Mouse (Mus musculus): ENCODE results near the gene Plau.

The Plau gene

GRCm38 (mm10) chr14:20844671-20845576, 8.5 kb downstream of the Plau start:
- no peak for DNase-seq (ENCODE audit: low spot score)

DNA sequence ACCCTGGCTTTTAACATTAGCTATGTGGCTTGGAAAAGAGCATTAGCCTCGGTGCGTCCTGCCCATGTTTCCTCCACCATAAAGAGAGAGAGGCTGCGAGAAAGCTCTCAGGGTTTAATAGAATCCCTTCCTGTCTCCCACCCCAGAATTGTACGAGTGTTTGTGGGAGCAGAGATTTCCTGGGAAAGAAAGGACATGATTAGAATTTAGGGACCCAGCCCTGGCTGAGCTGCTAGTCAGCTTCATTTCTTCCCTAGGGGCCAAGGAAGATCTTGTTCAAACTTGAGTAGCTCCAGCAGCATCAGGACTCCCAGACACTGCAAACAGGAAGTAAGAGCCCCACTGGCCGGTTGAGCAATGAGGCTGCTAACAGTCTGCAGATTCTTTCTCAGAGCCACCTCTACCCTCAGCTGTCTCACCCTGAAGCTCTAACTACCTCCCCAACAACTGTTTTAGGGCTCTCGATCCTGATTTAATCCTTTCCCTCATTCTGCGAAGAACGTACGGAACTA, 9.2 kb downstream of the Plau start:
- DNase-seq (ENCODE audit: low spot score), result peak; percentile 56

- DNase-seq (ENCODE audit: low spot score), result no peak
Observed at GRCm38 (mm10) chr14:20846214-20846613, 9.8 kb downstream of the Plau start.

DNA sequence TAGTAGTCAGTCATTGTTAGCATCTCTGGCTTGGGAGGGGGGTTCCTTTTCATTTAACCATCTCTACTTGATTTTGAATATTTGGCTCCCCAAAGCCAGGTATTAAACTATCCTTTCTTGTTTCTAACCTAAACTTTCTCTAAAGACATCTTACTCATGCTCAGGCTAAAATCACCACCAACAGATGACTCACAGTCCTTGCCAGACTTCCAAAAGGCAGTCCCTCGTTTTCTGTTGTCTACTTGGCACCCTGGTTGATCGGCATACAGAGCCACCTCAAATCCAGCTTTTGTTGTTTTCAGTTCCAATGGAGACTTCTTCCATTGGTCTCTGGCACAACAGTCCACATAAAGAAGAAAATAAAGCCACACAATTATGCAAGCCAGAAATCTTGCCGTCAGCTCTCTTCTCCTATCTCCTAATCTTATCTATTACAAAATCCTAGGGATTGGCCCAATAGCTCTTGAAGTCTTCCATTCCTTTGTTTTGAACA, 11.2 kb downstream of the Plau start:
- DNase-seq (ENCODE audit: low spot score), result no peak

DNA sequence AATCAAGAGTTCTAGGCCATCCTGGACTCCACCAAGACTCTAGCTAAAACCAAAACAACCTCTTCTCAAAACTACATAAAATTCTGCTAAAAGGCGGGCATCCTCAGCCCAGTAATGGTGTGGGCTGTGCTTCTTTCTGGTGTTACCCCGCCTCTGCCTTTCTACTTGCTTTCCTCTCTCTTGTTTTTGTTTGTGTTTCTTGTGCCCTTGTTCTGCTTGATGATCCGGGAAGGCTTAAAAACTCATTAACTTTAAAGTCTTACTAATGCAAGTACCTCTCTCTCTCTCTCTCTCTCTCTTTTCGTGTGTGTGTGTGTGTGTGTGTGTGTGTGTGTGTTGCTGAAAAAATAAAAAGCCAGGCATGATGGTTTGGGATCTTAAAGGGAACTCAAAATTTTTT, 13.3 kb downstream of the Plau start:
- no peak for DNase-seq (ENCODE audit: low spot score)

DNA sequence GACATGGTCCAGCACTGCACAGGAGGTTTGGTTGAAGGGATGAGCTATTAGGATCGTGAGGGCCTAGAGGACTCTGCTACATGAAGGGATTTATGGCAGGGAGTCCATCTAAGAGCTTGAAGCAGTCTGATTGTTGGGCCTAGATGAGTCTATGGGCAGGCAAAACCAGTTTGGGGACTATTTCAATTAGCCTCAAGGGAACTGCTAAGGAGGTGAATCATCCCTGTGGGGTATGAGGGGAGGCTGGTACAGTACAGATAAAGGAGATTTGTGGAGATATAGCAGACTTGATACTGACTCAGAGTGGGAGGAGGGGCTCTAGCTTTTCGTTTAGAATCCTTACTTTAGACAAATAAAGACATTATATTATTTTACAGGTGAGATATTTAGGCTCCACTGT, 14.0 kb downstream of the Plau start:
- no peak for DNase-seq (ENCODE audit: low spot score)

DNA sequence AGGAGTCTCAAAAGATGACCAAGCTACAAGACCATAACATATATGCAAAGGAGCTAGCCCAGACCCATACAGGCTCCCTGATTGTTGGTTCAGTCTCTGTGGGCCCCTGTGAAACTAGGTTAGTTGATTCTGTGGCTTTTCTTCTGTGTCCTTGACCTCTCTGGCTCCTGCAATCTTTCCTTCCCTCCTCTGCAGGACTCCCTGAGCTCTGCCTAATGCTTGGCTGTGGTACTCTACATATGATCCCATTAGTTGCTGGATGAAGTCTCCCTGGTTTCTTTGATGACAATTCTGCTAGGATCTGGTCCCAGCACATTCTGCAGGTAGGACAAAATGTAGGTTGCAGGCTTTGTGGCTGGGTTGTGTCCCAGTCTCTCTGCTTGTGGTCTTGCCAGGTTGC, 15.3 kb downstream of the Plau start:
- no peak for DNase-seq (ENCODE audit: low spot score)

DNA sequence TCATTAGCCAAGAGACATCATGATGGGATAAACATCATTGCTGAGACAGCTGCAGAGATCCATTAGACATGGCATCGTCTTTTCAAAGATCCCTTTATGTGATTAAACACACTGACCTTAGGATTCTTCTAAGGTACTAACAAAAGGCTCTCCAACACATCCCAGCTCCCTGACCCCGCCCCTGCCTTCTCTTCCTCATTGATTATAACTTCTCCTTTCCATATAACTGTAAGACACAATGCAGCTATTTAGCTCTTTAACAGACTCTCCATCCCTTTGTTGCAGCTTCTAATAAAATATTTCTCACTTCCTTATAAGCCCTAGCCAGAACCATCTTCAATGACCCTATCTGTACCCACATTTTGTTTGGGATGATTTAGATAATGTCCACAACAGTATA, 24.7 kb downstream of the Plau start:
- DNase-seq (ENCODE audit: low spot score), result no peak

- no peak for DNase-seq (ENCODE audit: low spot score)
Observed at GRCm38 (mm10) chr14:20861559-20861958, 25.1 kb downstream of the Plau start.

- DNase-seq (ENCODE audit: low spot score), result no peak
Observed at GRCm38 (mm10) chr14:20863306-20864065, 27.0 kb downstream of the Plau start.

DNA sequence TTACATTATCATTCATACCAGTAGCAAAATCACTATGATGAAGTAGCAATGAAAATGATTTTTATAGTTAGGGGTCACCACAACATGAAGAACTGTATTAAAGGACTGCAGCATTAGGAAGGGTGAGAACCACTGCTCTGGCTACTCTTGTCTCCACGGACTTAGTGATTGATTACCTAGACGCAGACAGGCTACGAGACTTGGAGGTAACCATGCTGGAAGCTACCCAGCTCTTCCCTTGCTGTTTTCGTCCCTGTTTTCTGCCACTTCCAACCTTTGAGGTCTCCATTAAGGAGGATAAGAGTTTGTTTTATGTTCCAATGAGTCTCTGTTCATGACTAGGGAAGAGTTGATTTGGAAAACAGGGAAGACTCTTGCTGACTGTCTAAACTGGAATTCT, 27.7 kb downstream of the Plau start:
- DNase-seq (ENCODE audit: low spot score), result no peak

GRCm38 (mm10) chr14:20865604-20866003, 29.1 kb downstream of the Plau start:
- no peak for DNase-seq (ENCODE audit: low spot score)

GRCm38 (mm10) chr14:20866365-20866764, 29.9 kb downstream of the Plau start:
- no peak for DNase-seq (ENCODE audit: low spot score)

DNA sequence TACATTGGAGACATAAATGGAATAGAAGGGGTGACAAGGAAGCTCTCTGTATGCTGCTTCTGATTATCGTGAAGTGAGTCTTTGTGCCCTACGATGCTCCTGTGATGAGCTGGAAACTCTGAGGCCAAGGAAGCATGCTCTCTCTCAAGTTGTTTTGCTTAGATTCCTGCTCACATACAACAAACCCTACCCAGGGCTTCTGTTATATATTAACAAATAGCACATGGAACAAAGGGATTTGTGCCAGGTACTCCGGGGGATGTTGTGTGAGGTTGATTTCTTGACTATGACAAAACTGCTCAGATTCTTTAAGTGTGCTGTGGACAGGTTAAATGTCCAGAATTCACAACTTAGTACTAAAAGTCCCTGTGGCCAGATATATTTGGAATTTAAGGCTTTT, 33.6 kb downstream of the Plau start:
- no peak for DNase-seq (ENCODE audit: low spot score)

DNA sequence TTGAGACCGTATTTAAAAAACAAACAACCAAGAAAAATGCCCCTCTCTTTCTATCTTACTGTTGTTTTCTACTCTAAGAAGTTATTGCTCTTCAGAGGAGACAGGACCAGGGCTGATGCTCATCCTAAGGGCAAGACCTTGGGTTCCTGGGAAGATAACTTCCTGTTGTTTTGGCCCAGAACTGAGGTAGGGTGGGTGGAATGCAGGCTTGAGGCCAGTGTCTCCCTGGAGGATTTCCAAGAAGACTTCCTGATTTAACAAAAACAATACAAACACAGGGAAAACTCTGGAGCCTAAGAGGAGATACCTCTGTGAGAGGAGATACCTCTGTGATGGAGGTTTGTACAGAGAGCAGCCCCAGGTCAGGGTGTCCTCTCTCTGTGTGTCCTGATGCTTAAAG, 35.0 kb downstream of the Plau start:
- no peak for DNase-seq (ENCODE audit: low spot score)

DNA sequence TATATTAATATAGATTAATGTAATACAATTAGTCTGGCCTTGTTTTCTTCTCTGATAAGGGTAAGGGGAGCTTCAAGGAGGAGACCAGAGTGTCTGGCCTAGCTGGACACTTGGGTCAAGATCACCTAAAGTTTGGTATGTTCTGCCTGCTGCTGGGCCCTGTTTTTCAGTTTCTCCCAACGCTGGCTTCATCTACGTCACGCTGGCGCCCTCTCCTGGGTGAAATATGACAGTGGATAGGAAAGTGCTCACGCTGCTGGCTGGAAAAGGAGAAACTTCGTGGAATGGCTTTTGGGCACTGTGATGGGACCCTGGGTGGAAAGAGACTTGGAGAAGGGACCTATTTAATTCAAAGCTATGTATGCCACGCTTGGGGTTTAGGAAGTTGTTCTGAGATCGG, 36.8 kb downstream of the Plau start:
- peak; percentile 91 for DNase-seq (ENCODE audit: low spot score)

GRCm38 (mm10) chr14:20873931-20874330, 37.5 kb downstream of the Plau start:
- DNase-seq (ENCODE audit: low spot score), result no peak

- no peak for DNase-seq (ENCODE audit: low spot score)
Observed at GRCm38 (mm10) chr14:20884691-20885090, 48.2 kb downstream of the Plau start.

DNA sequence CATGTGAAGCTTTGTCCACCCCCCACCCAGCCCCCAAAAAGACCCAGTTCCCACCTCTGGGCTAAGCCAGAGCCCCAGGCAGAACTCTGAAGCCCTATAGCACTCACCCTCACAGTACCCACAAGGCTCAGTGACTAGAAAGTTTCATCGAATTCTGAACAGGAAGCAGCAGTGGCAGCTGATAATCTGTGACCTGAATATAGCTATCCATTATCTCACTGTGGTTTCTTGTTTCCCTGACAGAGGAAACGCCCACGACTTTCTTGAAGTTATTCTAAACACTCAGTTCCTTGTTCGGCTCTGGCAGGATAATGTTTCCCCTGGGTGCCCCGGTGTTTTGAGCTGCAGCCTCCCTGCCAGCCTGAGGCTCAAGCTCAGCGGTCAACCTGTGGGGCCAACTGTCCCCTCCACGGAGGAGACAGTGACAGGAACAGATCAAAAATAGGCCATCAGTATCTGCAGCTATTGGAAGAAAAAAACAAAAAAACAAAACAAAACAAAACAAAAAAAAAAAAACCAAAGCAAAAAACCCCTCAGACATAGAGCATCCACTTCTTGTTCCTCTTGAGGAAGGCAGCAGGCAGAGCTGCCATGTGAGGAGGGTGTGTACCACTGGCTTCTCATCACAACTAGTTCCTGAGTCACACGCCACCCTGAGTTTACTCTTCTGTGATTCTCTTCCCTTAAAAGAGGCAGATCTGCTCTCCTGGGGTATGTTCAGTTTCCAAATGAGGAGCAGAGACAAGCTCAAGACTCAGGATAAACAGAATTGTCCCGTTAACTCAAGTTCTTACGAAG, 48.8 kb downstream of the Plau start:
- peak; percentile 32 for DNase-seq (ENCODE audit: low spot score)

GRCm38 (mm10) chr14:20886266-20886665, 49.8 kb downstream of the Plau start:
- peak; percentile 49 for DNase-seq (ENCODE audit: low spot score)

- DNase-seq (ENCODE audit: low spot score), result no peak
Observed at GRCm38 (mm10) chr14:20887541-20888085, 51.2 kb downstream of the Plau start.

GRCm38 (mm10) chr14:20891941-20892402, 55.5 kb downstream of the Plau start:
- DNase-seq (ENCODE audit: low spot score), result peak; percentile 35
